Mouse (Mus musculus): ENCODE measurements at regions not wholly inside any gene's neighbourhood (a gene's known extent, or its start where the extent isn't known, plus 50 kb on each side); places are given as distances from the start of the nearest gene placed in this dataset.

GRCm38 (mm10) chr7:95687733-95688132 lies 483.3 kb upstream of the Tenm4 start:
- in situ Hi-C loops (cut with MboI; ENCODE audit: low pct_ligation_motif_present, low pct_unique_long_range_greater_than_20kb, low sequenced_read_pairs) = no loop called here
- no peak overlapping the region for H3K27ac ChIP-seq (ENCODE audit: insufficient read depth, low read depth)
- TF ChIP-seq MAZ (IDR thresholded peaks at IDR 0.05; ENCODE audit: low read depth, low read length) (no peak), MAFK (IDR thresholded peaks at IDR 0.05; ENCODE audit: insufficient replicate concordance, low read length) (no peak), NELFE (IDR thresholded peaks at IDR 0.05; ENCODE audit: low read depth, low read length) (no peak), BHLHE40 (IDR thresholded peaks at IDR 0.05; ENCODE audit: low read depth, low read length) (no peak), RAD21 (IDR thresholded peaks at IDR 0.05; ENCODE audit: low read depth, low read length) (no peak), ETS1 (conservative IDR thresholded peaks at IDR 0.05; ENCODE audit: low read depth, low read length) (no peak), MXI1 (IDR thresholded peaks at IDR 0.05; ENCODE audit: low read depth, low read length) (no peak), JUND (conservative IDR thresholded peaks at IDR 0.05; ENCODE audit: low read depth, low read length) (no peak), UBTF (IDR thresholded peaks at IDR 0.05; ENCODE audit: low read depth, low read length) (no peak), CHD1 (IDR thresholded peaks at IDR 0.05; ENCODE audit: low read depth, low read length) (no peak), POLR2A (IDR thresholded peaks at IDR 0.05; ENCODE audit: low read depth, low read length) (no peak)
- dilution Hi-C loops (cut with MboI; ENCODE audit: extremely low pct_ligation_motif_present, extremely low pct_unique_long_range_greater_than_20kb, low sequenced_read_pairs) = no loop called here
- no peaks in the 10 kb centered on the region for H3K36me3 ChIP-seq (replicated peaks in 1 of 2; ENCODE audit: control insufficient read depth in 1 of 2, insufficient read depth in 1 of 2, low read length in 1 of 2)
- H3K9ac ChIP-seq (ENCODE audit: insufficient read depth, low read depth) = no peak overlapping the region
- H3K79me2 ChIP-seq (replicated peaks; ENCODE audit: control insufficient read depth, extremely low read depth, insufficient read depth, poor library complexity, severe bottlenecking) = no peaks in the 10 kb centered on the region
- DNase-seq (ENCODE audit: extremely low read depth) = no peak
- H3K9me3 ChIP-seq (replicated peaks; ENCODE audit: low read length) = peaks cover 54% of the 10 kb centered on the region
- H3K4me1 ChIP-seq (ENCODE audit: control insufficient read depth in 1 of 2, insufficient read depth in 2 of 2) = no peaks in the 10 kb centered on the region
- no peak overlapping the region for H3K4me2 ChIP-seq (ENCODE audit: insufficient read depth, low read depth, poor library complexity, severe bottlenecking)
- H3K27me3 ChIP-seq (replicated peaks) = no peaks in the 10 kb centered on the region
- H3K4me3 ChIP-seq (replicated peaks in 1 of 3; ENCODE audit: low read depth in 2 of 3, low read length in 2 of 3, poor library complexity in 1 of 3) = no peak overlapping the region

DNA sequence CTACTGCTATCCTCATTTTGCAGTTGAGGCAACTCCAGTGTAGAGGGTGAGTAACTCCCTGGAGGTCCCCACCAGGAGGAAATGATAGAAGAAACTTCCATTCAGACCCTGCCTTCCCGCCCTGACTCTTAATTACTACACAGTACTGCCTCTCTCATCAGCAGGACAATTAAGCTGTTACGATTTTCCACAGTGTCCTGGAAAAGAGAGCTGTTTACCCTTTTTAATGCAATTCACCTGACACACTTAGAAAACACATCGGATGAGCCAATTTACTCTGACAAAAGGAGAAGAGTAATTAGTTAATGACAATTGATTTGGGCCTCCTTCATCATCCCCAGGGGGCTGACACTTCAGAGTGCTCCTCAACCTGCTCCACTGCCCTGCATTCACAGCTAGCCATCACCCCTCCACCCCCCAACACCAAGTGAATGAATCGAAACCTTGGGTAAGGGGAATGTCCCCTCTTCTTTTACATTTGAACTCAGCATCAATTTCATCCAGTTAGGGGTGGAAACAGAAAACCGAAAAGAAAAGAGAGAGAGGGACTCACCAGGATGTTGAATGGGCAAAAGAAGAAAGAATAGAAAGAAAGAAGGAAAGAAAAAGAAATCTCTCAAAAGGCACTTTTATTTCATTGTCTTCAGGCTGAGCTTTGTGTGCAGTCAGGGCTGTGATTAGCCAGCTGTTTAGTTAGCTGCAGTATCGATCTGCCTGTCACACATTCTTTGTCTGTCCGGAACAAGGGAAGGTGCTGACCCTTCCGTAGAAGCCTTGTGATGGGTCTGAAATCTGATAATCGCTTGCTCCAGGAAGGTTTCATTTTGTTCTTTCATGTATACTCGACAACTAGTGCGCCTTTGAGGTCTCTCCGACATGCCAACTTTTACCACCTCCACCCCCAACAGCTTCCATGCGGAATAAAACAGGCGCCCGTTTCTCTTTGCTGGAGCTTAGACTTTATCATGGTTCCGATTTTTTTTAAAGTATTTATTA lies 482.6 kb upstream of the Tenm4 start:
- Histone ChIP-seq H3K9me3 (replicated peaks; ENCODE audit: low read length) (peaks cover 56% of the 10 kb centered on the region), H3K36me3 (replicated peaks in 1 of 2; ENCODE audit: control insufficient read depth in 1 of 2, insufficient read depth in 1 of 2, low read length in 1 of 2) (no peaks in the 10 kb centered on the region), H3K27me3 (replicated peaks) (no peaks in the 10 kb centered on the region), H3K79me2 (replicated peaks; ENCODE audit: control insufficient read depth, extremely low read depth, insufficient read depth, poor library complexity, severe bottlenecking) (no peaks in the 10 kb centered on the region), H3K4me3 (replicated peaks in 1 of 3; ENCODE audit: low read depth in 2 of 3, low read length in 2 of 3, poor library complexity in 1 of 3) (no peak overlapping the region), H3K27ac (ENCODE audit: insufficient read depth, low read depth) (no peak overlapping the region), H3K4me1 (ENCODE audit: control insufficient read depth in 1 of 2, insufficient read depth in 2 of 2) (no peaks in the 10 kb centered on the region), H3K9ac (ENCODE audit: insufficient read depth, low read depth) (no peak overlapping the region), H3K4me2 (ENCODE audit: insufficient read depth, low read depth, poor library complexity, severe bottlenecking) (no peak overlapping the region)
- no peak for DNase-seq (ENCODE audit: extremely low read depth)
- dilution Hi-C loops (cut with MboI; ENCODE audit: extremely low pct_ligation_motif_present, extremely low pct_unique_long_range_greater_than_20kb, low sequenced_read_pairs) (no loop called here), in situ Hi-C loops (cut with MboI; ENCODE audit: low pct_ligation_motif_present, low pct_unique_long_range_greater_than_20kb, low sequenced_read_pairs) (no loop called here)
- TF ChIP-seq MAX (IDR thresholded peaks at IDR 0.05; ENCODE audit: low read length) = no peak
- no peak for TF ChIP-seq CHD2 (IDR thresholded peaks at IDR 0.05; ENCODE audit: low read length)
- no peak for TF ChIP-seq SMC3 (IDR thresholded peaks at IDR 0.05; ENCODE audit: low read depth, low read length)
- no peak for TF ChIP-seq RAD21 (IDR thresholded peaks at IDR 0.05; ENCODE audit: low read depth, low read length)
- no peak for TF ChIP-seq PAX5 (IDR thresholded peaks at IDR 0.05; ENCODE audit: low read length)
- no peak for TF ChIP-seq IRF4 (IDR thresholded peaks at IDR 0.05; ENCODE audit: low read depth, low read length)
- TF ChIP-seq MXI1 (IDR thresholded peaks at IDR 0.05; ENCODE audit: low read depth, low read length) = no peak
- TF ChIP-seq EP300 (IDR thresholded peaks at IDR 0.05; ENCODE audit: low read length) = no peak
- no peak for TF ChIP-seq ETS1 (conservative IDR thresholded peaks at IDR 0.05; ENCODE audit: low read depth, low read length)
- no peak for TF ChIP-seq ZNF384 (IDR thresholded peaks at IDR 0.05; ENCODE audit: low read depth, low read length)
- TF ChIP-seq ELF1 (IDR thresholded peaks at IDR 0.05; ENCODE audit: low read depth, low read length) = no peak
- TF ChIP-seq NELFE (IDR thresholded peaks at IDR 0.05; ENCODE audit: low read depth, low read length) = no peak
- TF ChIP-seq MAZ (IDR thresholded peaks at IDR 0.05; ENCODE audit: low read depth, low read length) = no peak
- TF ChIP-seq CTCF (conservative IDR thresholded peaks at IDR 0.05 in 1 of 2, IDR thresholded peaks at IDR 0.05 in 1 of 2; ENCODE audit: low read depth in 2 of 2, low read length in 2 of 2) = no peak
- TF ChIP-seq SIN3A (IDR thresholded peaks at IDR 0.05; ENCODE audit: low read length) = no peak
- TF ChIP-seq KAT2A (IDR thresholded peaks at IDR 0.05; ENCODE audit: insufficient replicate concordance, low read length) = no peak
- TF ChIP-seq POLR2A (IDR thresholded peaks at IDR 0.05; ENCODE audit: low read depth, low read length) = no peak
- TF ChIP-seq ZC3H11A (IDR thresholded peaks at IDR 0.05; ENCODE audit: low read depth, low read length) = no peak
- TF ChIP-seq USF2 (conservative IDR thresholded peaks at IDR 0.05; ENCODE audit: low read depth, low read length) = no peak
- TF ChIP-seq UBTF (IDR thresholded peaks at IDR 0.05; ENCODE audit: low read depth, low read length) = no peak
